Mouse (Mus musculus) adrenal gland, adult 8-10 months (tissue): ENCODE results near the gene Mrps34. TPM values are rescaled to one million over a fixed set of nuclear protein-coding genes. Genes with fewer than 3 reads are reported as not detected.

ENCODE experiments used
- DNase-seq: peaks from one replicate; pipeline ENCODE4 v3.0.0; 2022
- total RNA-seq, 4 experiments: library from RNA; stranded (reverse); gene quantifications; 2 replicates each; pipeline ENCODE4 v1.2.4; 2022

Gene Mrps34
- total RNA-seq = 100 to 1,000 TPM; 120 to 201 (median 138) TPM

DNA sequence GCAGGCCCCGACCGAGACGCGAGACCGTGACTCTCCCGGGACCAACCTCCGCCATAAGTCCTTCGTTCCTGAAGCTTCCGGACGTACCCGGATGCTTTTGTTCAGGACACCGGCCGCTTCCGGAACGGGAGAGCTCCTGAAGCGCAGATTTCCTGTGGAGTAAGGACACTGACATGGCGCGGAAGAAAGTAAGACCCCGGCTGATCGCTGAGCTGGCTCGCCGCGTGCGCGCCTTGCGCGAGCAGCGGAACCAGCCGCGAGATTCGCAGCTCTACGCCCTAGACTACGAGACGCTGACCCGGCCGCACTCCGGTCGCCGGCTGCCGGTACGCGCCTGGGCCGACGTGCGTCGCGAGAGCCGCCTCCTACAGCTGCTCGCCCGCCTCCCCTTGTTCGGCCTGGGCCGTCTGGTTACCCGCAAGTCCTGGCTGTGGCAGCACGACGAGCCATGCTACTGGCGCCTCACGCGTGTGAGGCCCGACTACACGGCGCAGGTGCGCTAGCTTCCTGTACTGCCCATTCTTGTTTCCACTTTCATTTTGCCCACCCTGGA lies at the start of gene Mrps34, which contains the start of gene Eme2:
Mrps34 (plus strand) TSS at position 122 of the 553 bp plus-strand sequence.
Eme2 (minus strand) TSS at position 93 of the 553 bp plus-strand sequence.
- peak; percentile 81 for DNase-seq

DNA sequence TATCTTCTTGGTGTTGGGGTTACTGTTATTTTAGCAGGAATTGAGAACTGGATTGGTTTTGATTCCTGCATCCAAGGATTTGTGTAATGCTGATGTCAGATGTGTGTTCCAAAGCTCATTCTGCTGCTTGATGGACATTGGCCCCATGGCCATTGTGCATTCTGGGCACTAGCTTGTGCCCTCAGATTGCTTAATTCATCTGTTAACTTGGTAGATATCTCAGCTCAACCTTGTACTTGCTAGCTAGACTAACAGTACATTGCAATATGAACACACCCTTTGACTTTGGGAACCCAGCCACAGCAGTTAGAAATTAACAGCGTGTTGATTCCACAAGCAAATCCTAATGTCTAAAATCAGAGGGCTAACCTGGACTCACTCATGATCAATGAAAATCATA lies 47.5 kb upstream of the Mrps34 start:
- DNase-seq = no peak

DNA sequence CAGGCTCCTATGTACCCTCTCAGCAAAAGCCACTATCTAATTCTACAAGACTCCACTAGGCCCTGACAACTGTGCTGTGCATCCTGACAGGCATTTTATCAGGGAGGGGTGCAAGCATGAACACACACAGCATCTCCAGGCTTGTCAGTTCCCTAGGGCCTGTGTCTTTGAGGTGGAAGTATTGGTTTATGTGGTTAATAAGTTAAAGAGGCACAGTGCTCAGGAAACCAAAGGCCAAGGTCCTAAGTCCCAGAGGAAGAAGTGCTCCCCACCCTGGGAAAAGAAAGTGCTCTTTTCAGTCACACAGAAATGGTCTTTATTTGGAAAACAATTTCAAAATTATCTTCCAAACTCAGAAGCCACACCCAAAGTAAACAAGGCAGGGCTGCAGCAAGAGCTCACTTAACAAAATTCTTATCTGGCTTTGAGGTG lies 46.3 kb upstream of the Mrps34 start:
- no peak for DNase-seq

DNA sequence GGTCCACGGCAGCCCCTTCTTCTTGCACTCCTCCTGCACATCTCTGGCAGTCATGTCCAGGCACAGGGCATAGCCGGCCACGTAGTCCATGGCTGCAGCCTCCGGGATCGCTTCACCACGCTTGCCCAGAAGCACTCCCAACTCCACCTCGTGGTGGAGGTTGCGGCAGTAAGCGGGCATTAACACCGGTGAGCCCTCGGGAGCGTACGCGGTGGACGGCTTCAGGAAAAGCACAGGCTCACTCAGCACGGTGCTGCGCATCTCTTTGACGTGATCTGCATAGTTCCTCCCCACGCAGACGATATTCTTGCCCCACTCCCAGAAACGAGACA lies 45.2 kb upstream of the Mrps34 start:
- no peak for DNase-seq

DNA sequence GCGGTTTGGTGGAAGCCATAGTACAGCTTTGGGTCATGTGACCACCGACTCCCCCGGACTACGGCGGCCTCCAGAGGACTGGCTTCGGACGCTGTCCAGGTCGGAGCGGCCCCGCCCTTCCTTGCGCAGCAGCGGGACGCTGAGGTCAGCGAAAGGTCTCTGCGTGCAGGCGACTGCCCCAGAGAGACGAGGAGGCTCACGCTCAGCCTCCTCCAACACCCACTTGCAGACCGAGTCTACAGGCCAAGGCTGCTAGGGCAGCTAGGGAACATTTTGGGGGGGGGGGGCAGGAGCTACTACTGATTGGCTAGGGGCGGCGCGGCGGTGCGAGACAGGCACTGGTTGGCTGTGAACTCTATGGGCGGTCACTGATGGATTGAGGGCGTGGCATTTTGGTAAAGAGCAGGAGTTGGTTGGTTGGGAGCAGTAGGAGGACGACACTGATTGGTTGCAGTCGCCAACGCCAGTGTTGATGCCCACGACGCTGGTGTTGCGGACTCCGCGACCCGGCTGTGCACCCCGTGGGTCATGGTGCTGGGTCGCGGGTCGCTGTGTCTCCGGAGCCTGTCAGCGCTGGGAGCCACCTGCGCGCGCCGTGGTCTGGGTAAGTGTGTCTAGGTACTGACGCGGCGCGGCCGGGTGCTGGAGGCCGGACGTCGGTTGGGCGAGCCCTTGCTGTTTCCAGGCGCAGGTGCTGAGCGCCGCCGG lies 44.7 kb upstream of the Mrps34 start, which contains the start of gene Fahd1:
Fahd1 (minus strand) TSS at position 300 of the 708 bp plus-strand sequence.
- DNase-seq = peak; percentile 97

DNA sequence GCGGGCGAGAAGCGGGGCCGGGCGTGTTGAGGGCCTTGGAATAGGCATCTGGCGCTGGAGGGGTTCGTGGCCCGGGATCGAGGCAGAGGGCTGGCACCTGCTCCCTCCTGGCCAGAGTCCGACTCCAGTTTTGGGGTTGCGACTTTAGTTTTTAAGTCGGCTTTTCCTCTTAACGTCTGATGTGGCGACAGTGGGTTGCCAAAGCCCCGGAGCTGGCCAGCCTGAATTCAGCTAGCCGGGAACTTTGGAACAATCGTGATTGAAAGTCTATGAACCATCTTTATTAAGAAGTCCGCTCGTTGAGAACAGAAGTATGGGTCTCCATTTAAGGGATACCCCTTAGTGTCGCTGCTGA lies 44.2 kb upstream of the Mrps34 start:
- DNase-seq = no peak

DNA sequence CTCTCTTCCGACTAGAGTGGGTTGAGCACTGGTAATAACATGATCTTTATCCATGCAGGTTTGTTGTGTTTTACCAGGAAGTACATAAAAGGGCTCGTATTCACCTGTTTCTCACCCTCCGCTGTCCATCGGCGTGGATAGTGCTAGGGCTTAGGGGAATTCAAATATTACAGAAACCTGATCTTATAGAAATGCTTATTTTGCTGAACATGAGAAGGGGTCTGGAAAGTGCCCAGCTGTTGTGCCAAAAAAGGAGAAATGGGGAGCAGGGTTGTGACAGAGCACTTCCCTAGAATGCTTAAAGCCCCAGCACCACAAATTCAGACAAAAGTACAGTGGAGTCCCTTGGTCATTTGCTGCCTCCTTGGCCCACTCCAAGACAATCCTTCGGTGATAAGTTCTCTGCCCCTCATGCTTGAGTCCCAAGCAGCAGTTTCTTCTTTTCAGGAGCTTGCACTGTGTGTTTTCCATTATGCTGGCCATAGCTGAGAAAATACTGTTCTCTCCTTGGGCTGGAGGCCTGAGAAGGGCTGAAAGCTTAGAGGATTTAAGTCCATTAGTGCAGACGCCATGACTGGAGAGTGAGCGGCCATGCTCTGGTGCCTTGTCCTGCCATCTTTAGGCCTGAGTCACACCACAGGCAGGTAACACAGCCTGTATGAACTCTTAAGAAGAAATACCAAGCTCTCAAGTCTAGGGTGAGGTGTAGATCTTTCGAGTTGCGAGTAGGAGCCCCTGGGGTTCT lies 43.4 kb upstream of the Mrps34 start:
- DNase-seq = no peak

DNA sequence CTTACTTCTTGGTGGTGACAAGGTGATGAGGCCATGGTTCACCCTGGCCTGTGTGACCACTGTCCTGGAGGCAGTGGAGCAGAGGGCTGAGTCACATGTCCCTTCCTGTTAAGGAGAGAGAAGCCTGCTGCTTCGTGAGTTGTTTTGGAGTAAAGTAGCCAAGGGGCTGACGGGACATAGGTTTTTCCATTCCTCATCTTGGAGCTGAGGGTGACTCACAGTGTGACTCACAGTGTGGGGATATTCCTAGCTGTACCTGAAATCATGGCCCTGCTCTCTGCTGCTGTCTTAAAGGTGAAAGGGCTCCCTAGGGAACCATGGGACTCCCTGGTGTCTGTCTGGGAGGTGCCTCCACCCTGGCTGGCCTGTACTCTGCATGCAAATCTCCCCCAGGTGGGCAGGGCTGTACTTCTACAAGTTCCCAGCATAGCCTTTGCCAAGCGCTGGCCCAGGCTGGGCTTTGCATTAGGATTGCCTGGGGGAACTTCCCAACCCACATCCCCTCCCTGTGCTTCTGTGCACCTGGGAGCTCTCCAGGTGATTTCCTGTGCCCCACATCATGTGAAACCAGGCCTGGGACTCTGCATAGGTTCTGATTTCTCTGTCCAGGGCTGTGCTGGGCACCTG lies 39.0 kb upstream of the Mrps34 start:
- no peak for DNase-seq

DNA sequence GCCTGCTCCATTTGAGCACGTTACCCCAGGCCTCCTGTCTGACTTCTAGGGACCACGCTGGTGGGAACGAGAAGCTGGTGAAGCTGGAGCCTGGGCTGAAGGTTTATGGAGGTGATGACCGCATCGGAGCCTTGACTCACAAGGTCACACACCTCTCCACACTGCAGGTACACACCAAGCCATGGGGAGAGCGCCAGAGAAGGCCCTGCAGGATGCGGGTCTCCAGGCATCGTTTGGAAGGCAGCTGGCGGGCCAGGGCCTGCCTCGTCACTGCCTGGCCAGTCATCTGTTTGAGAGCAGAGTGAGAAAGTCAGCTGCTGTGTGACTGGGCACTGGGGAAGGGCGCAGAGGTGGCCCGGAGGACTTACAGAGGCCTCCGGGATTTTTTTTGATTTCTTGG lies 38.3 kb upstream of the Mrps34 start:
- DNase-seq = no peak

DNA sequence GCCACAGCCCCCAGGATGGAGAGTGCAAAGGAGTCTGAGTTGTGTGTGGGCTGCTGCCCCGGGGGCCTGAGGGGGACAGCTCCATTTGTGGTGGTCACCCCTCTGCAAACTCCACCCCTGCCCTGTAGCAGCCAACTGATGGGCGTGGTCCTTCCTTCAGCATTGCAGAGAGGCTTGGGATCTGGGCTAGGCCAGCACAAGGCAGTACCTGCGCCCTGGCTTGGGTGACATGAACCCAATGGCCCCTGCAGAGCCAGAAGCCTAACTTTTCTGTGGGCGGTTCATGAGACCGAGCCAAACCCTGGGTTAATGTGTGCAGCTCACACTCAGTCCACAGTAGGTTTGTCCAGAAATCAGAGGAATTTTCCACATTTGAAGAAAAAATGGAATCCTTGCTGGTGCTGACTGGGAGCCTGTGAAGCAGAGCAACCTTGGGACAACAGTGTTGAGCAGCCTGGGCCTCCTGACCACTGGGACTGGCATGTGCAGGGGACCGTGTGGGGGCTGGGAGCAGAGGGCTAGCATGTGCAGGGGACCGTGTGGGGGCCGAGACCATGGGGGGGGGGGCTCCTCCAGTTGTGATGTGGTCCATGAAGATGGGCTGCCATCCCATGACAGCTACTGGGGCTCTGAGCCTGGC lies 37.0 kb upstream of the Mrps34 start:
- DNase-seq = no peak

DNA sequence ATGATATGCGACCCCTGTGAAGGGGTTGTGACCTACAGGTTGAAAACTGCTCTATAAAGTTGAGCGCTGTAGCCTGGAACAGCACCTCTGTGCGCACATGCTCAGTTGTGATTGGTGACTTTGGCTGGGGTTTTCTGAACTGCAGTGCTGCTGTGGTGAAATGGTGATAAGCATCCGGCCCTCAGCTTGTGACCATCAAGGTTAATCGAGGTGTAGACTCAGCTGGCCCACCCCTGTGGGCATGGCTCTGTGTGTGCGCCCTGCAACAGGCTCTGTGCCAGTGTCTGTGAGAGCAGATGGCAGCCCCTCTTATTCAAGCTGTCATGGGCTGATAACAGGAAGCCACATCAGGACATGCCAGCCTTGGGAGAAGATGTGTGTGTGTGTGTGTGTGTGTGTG lies 35.9 kb upstream of the Mrps34 start:
- no peak for DNase-seq

DNA sequence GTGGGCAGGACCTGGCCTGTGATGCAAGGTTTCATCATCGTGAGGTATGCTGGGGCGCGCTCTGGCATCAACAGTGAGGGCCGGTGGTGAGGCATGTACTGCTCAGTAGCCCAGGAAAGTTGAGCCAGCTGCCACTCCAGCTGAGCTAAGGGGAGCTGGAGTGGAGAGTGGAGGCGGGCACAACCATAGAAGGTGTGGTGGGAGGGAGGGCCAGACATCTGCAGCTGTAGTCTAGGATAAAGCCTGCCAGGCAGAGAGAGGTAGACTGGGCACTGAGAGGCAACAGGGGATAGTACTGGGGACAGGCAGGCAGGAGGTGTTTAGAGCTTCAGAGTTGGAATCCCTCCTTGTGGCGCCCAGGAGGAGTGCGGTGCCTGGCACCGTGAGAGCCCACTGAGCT lies 34.8 kb upstream of the Mrps34 start:
- no peak for DNase-seq

DNA sequence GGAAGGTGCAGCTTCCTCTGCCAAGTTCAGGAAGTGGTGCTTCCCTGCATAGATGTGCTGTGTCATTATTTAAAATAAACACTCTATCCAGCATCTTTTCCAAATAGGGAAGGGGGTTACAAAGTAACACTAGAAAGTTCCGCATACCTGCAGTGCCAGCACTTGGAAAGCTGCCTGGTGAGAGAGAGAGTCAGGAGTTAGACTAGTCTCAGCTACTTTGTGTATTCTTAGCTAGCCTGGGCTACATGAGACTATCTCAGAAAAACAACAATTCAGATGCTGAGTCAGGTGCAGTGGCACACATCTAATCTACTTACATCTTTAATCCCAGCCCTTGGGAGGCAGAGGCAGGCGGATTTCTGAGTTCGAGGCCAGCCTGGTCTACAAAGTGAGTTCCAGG lies 33.1 kb upstream of the Mrps34 start:
- DNase-seq = no peak

DNA sequence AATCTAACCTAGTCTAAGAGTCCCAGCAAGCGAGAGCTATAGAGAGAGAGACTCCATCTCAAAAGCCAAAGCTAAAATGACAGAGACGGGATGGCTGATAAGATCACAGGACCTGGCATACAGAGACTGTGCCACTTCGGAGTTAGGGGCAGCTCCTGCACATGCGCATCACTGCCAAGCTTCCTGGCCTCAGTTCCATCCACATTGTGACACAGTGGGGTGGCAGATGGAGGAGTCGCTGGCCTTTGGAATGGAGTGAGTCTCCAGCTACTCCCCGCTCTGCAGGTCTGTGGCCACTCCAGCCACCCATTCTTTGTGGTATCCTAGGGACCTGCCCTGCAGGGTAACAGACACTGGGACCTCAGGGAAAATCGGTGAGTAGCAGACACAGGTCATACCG lies 29.1 kb upstream of the Mrps34 start, which contains the start of gene Igfals:
Igfals (plus strand) TSS at position 222 of the 400 bp plus-strand sequence.
- no peak for DNase-seq

DNA sequence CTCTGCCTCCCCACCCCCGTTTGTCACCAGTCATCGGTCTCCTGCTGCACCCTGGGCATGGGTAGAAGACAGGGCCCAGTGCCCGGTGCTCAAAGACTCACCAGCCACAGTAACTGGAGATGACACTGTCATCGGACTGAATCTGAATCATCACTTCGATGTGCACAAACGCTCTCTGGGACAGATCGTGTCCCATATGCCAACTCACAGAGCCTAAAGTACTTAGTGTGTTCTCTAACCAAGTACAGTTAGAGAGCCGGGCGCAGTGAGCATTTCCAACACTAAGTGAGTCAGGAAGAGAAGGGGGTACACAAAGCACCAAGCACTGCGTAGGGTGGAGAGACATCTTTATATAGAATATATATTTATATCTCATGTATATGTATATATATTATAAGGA lies 27.0 kb upstream of the Mrps34 start:
- no peak for DNase-seq

DNA sequence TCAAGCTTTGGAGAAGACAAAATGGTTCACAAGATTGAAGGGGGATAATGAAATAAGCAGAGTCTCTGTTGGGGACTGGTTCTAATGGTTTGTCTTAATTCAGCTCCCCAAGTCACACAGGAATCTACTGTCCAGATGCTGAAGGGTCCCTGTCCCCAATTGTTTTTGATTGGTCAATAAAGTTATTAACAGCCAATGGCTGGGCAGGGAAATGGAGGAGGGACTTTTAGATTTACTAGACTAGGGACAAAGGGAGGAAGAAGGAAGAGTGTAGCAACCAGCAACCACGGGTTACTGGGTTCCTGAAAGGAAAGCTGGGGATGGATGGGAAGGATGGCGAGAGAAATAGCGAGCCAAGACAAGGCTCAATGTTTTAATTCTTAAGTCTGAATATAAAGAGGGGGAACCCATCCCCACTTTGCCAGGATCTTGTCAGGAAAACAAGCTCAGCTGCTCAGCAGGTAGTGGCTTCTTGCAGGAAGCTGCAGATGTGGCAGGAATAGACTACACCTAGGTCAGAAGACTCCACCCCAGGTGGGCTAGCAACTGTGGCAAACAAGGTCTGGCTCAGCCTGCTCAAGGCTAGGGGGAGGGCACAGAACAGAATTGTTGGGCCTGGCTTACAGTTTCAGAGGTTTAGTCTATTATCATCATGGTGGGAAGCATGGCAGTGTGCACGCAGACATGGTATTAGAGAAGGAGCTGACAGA lies 21.1 kb upstream of the Mrps34 start:
- no peak for DNase-seq

DNA sequence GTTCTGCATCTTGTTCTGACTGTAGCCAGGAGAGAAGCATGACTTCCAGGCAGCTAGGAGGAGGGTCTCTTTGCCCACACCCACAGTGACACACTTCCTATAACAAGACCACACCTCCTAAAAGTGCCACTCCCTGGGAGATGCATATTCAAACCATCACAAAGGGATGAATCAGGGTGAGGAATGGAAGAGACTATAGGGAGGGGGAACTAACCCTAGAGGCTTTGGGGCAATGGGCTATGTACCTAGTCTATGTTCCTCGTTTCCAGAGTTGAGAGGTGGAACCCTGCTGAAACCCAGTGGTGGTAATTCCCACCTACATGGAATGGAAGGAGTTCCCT lies 20.5 kb upstream of the Mrps34 start:
- no peak for DNase-seq

DNA sequence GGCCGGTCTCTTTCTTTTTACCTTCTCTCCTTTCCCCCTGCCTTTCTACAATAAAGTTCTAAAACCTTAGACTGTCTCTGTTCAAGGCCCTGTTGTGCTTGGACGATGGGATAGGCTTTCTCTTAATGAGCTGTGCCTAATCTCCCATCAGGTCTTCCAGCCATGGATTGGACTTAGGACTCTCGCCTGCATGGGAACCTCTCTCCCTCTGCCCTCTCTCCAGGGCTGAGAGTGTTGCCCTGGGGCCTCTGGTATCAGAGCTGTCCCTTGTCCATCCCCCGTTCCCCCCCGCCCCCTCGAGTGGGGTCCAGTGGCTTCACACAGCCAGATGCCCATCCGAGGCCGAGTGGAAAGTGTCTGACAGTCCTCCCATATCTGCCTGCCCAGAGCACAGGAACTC lies 19.9 kb upstream of the Mrps34 start:
- DNase-seq = no peak

DNA sequence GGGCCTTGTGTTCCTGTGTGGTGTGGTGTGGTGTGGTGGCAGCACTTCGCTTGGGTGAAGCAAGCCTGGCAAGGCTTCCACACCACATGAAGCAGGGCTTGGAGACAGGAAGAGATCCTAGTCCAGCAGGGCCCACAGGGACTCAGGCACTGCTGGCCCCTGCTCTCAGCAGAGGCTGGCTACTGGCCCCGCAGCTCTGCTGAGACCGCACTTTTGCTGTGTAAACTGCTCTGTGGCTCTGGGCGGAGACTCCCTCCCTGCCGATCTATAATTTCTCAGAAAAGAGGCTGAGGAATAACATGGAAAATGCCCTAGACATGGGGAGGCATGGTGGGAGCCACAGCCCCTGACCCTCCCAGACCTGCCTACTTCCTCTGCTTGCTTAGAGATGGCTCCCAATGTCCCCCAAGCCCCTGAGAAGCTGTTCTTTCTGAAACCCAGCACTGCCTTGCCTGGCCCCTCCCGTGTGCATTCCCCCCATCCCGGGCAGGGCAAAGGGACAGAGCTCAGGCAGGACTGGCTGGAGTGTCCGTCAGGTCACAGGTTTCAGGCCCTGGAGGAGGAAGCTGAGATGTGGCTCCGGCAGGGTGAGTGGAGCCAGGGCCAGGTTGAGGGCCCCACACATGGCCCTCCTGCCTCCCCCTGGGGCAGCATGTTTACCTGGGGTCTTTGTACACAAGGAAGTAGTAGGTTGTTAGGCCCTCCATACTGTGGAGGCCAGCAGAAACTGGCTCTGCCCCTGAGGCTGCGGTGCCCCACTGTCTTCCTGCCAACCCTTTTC lies 17.4 kb upstream of the Mrps34 start:
- DNase-seq = no peak

DNA sequence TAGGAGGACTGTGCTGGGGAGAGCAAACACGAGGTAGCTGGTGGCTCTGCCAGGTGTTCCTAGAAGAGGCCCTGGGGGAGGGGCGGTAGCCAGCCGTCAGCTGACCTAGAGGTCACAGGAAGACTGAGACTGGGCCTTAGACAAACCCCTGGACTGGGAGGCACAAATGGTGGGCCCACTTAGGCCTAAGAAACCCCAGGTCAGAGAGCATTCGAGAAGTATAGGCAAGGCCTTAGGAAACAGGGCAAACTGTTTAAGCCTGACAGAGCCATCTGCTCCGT lies 16.9 kb upstream of the Mrps34 start:
- DNase-seq = peak; percentile 26

DNA sequence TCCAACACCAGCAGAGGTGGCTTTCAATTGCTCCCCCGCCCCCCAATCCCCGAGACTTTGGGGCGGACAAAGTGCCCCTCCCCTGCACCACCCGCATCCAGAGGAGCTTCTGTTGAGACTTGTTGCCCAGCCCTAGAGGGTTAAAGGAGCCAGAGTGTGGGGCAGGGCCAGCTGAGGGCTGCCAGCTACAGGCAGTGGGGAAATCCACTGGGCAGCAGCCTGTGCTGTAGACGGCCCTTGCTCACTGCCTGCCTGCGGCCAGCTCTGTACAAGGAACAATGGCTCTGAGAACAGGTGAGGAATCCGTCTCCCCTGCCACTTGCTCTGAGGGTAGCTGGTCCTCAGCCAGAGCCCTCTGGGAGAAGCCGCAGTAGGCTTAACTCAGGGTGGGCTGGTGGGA lies 16.4 kb upstream of the Mrps34 start:
- no peak for DNase-seq
